In genomic region chr4:55843727-55844401, GRCm38 (mm10) we compare ENCODE assay signal across 8 mouse cellular contexts.
DNase-seq lines count a peak whose midpoint lies in the region; ATAC-seq lines count a peak whose summit lies in the region.

No protein-coding gene starts in this region.

- H3K27me3 ChIP-seq in embryonic facial prominence, embryonic 15.5 days, result no peaks in the 10 kb centered on the region

- peak; percentile 21 for DNase-seq in heart, adult 8-10 months (ENCODE audit: low spot score)
- DNase-seq in heart, postnatal 25 days (ENCODE audit: low spot score), result no peak
- DNase-seq in Muller cell, postnatal 12 days (ENCODE audit: inconsistent ontology term), result peak; percentile 91
- peak; percentile 64 for DNase-seq in lung, postnatal 10 days
- DNase-seq in layer of hippocampus, adult 18-20 months (ENCODE audit: low spot score in 2 of 2), result no peak
- no peak for DNase-seq in layer of hippocampus, adult 8-10 months (ENCODE audit: low spot score in 2 of 2)
- DNase-seq in right cerebral cortex, postnatal 4 days, result no peak

- H3K9ac ChIP-seq in embryonic facial prominence, embryonic 15.5 days, result no peak overlapping the region

- no peak overlapping the region for H3K4me2 ChIP-seq in embryonic facial prominence, embryonic 15.5 days (replicated peaks)

- WGBS in embryonic facial prominence, embryonic 15.5 days, result 33% methylated on average over 12 of the region's 12 CpGs

- H3K9me3 ChIP-seq in embryonic facial prominence, embryonic 15.5 days (replicated peaks), result no peaks in the 10 kb centered on the region

- no peak overlapping the region for H3K4me3 ChIP-seq in embryonic facial prominence, embryonic 15.5 days (replicated peaks)

- ATAC-seq in embryonic facial prominence, embryonic 15.5 days (ENCODE audit: insufficient number of reproducible peaks, low FRiP score, low TSS enrichment, low read depth), result peak; percentile 39; the same call in 1 of the 2 replicates

- intact Hi-C loops in heart, postnatal 25 days (cut with DNase I), result no loop called here

- peaks cover 10% of the 10 kb centered on the region; the same call in 1 of the 2 replicates for H3K4me1 ChIP-seq in embryonic facial prominence, embryonic 15.5 days

- peak overlapping the region; percentile 44; the same call in 1 of the 2 replicates for H3K27ac ChIP-seq in embryonic facial prominence, embryonic 15.5 days (replicated peaks)

- H3K36me3 ChIP-seq in embryonic facial prominence, embryonic 15.5 days, result no peaks in the 10 kb centered on the region

Comparison
In these comparisons a context has a peak if more than half of its experiments do, and no peak if none do; other contexts are left out.
1. DNase-seq: peak in heart, adult 8-10 months (single experiment), Muller cell, postnatal 12 days (single experiment) and lung, postnatal 10 days (single experiment); none in heart, postnatal 25 days (single experiment), layer of hippocampus, adult 18-20 months (0 of 2), layer of hippocampus, adult 8-10 months (0 of 2) and right cerebral cortex, postnatal 4 days (single experiment).